Comparison of ENCODE assay signal across 11 mouse cellular contexts in genomic region chr9:62509617-62510016, GRCm38 (mm10). TPM values are rescaled to one million over a fixed set of nuclear protein-coding genes. Genes with fewer than 3 reads are reported as not detected.
DNase-seq lines count a peak whose midpoint lies in the region; ATAC-seq and TF ChIP-seq lines count a peak whose summit lies in the region.
"Had no signal": no experiment of that assay in that cellular context is flagged by ENCODE, and none has a peak within 500 bp of the region (broad histone marks: within the 10 kb centered on the region; RNA-seq: fewer than 3 reads in every experiment).

No protein-coding gene starts in this region.

- peaks cover 16 to 60% of the 10 kb centered on the region in 2 experiments for H3K4me1 ChIP-seq in CH12.LX (ENCODE audit: control insufficient read depth in 1 of 2, insufficient read depth in 2 of 2)
- H3K4me1 ChIP-seq in hindbrain, embryonic 14.5 days (replicated peaks; ENCODE audit: control insufficient read depth, insufficient read depth, low read length): peaks cover 35% of the 10 kb centered on the region
- H3K4me1 ChIP-seq in midbrain, embryonic 16.5 days (ENCODE audit: control insufficient read depth, insufficient read depth, low read length): peaks cover 27% of the 10 kb centered on the region
- H3K4me1 ChIP-seq: liver, embryonic 15.5 days had no signal

- H3K79me2 ChIP-seq in CH12.LX (replicated peaks; ENCODE audit: control insufficient read depth, extremely low read depth, insufficient read depth, poor library complexity, severe bottlenecking): no peaks in the 10 kb centered on the region

- TF ChIP-seq POLR2A in CH12.LX (IDR thresholded peaks at IDR 0.05; ENCODE audit: low read depth, low read length): 0 out of 2 replicates have a peak, but pooled peaks have one; percentile 18

- H3K27me3 ChIP-seq in CH12.LX (replicated peaks): no peaks in the 10 kb centered on the region
- no peaks in the 10 kb centered on the region for H3K27me3 ChIP-seq in hindbrain, embryonic 14.5 days (ENCODE audit: control insufficient read depth, insufficient read depth, low read length)
- no peaks in the 10 kb centered on the region for H3K27me3 ChIP-seq in midbrain, embryonic 16.5 days (ENCODE audit: control insufficient read depth, insufficient read depth, low read depth, low read length)
- H3K27me3 ChIP-seq: liver, embryonic 15.5 days had no signal

- TF ChIP-seq RAD21 in CH12.LX (IDR thresholded peaks at IDR 0.05; ENCODE audit: low read depth, low read length): peak; percentile 18

- dilution Hi-C loops in CH12.LX (cut with MboI; ENCODE audit: extremely low pct_ligation_motif_present, extremely low pct_unique_long_range_greater_than_20kb, low sequenced_read_pairs): no loop called here

- 0 out of 2 replicates have a peak overlapping the region, but pooled peaks have one; percentile 27 for H3K9ac ChIP-seq in CH12.LX (ENCODE audit: insufficient read depth, low read depth)
- H3K9ac ChIP-seq in hindbrain, embryonic 14.5 days: no peak overlapping the region
- H3K9ac ChIP-seq in midbrain, embryonic 16.5 days (ENCODE audit: low read depth, low read length): no peak overlapping the region
- H3K9ac ChIP-seq: liver, embryonic 15.5 days had no signal

- 88% methylated on average over 6 of the region's 6 CpGs for WGBS in hindbrain, embryonic 14.5 days
- 81% methylated on average over 6 of the region's 6 CpGs for WGBS in midbrain, embryonic 16.5 days

- ATAC-seq in hindbrain, embryonic 14.5 days (ENCODE audit: low FRiP score): no peak
- no peak for ATAC-seq in midbrain, embryonic 16.5 days
- ATAC-seq in monocyte, adult 5-6 weeks (replicated peaks; ENCODE audit: insufficient number of reproducible peaks, low FRiP score, low TSS enrichment, poor library complexity, severe bottlenecking): no peak

- H3K4me3 ChIP-seq in CH12.LX (replicated peaks in 1 of 3; ENCODE audit: low read depth in 2 of 3, low read length in 2 of 3, poor library complexity in 1 of 3): peak overlapping the region in 1 of 3 experiments; percentile 40
- no peak overlapping the region for H3K4me3 ChIP-seq in hindbrain, embryonic 14.5 days (replicated peaks; ENCODE audit: low read length)
- H3K4me3 ChIP-seq in midbrain, embryonic 16.5 days (ENCODE audit: low read depth, low read length): no peak overlapping the region
- H3K4me3 ChIP-seq: heart, embryonic 10.5 days; liver, embryonic 15.5 days had no signal

- H3K9me3 ChIP-seq in CH12.LX (replicated peaks; ENCODE audit: low read length): no peaks in the 10 kb centered on the region
- H3K9me3 ChIP-seq in hindbrain, embryonic 14.5 days (ENCODE audit: control insufficient read depth, low read length): no peaks in the 10 kb centered on the region
- no peaks in the 10 kb centered on the region for H3K9me3 ChIP-seq in midbrain, embryonic 16.5 days (replicated peaks; ENCODE audit: control insufficient read depth, low read length, poor library complexity, severe bottlenecking)
- H3K9me3 ChIP-seq: heart, embryonic 10.5 days; liver, embryonic 15.5 days had no signal

- no peaks in the 10 kb centered on the region for H3K36me3 ChIP-seq in CH12.LX (replicated peaks in 1 of 2; ENCODE audit: control insufficient read depth in 1 of 2, insufficient read depth in 1 of 2, low read length in 1 of 2)
- no peaks in the 10 kb centered on the region for H3K36me3 ChIP-seq in hindbrain, embryonic 14.5 days (replicated peaks; ENCODE audit: control insufficient read depth, insufficient read depth)
- no peaks in the 10 kb centered on the region for H3K36me3 ChIP-seq in midbrain, embryonic 16.5 days (ENCODE audit: control insufficient read depth, insufficient read depth, low read length)
- H3K36me3 ChIP-seq: heart, embryonic 10.5 days; liver, embryonic 15.5 days had no signal

- peak; percentile 86 for TF ChIP-seq EP300 in CH12.LX (IDR thresholded peaks at IDR 0.05; ENCODE audit: low read length)

- no peak overlapping the region for H3K27ac ChIP-seq in CH12.LX (ENCODE audit: insufficient read depth, low read depth)
- peak overlapping the region; percentile 53 for H3K27ac ChIP-seq in hindbrain, embryonic 14.5 days
- peak overlapping the region; percentile 53 for H3K27ac ChIP-seq in midbrain, embryonic 16.5 days (ENCODE audit: low read length)
- H3K27ac ChIP-seq: heart, embryonic 10.5 days; kidney, postnatal 0 days; liver, embryonic 15.5 days had no signal

- DNase-seq in A20 (ENCODE audit: low read depth, low spot score) (peak; percentile 88), CH12.LX (ENCODE audit: extremely low read depth) (peak; percentile 77)
- DNase-seq in hindbrain, embryonic 14.5 days (ENCODE audit: low spot score): no peak
- no peak for DNase-seq in gastrocnemius, postnatal 25 days
- DNase-seq in ovary, postnatal 14 days (ENCODE audit: low spot score): no peak
- DNase-seq: adrenal gland, adult 2 months had no signal

- peak in 1 of 2 experiments; percentile 13; a peak in 1 of 4 replicates for TF ChIP-seq CTCF in CH12.LX (conservative IDR thresholded peaks at IDR 0.05 in 1 of 2, IDR thresholded peaks at IDR 0.05 in 1 of 2; ENCODE audit: low read depth in 2 of 2, low read length in 2 of 2)

- H3K4me2 ChIP-seq in CH12.LX (ENCODE audit: insufficient read depth, low read depth, poor library complexity, severe bottlenecking): peak overlapping the region; percentile 69
- no peak overlapping the region for H3K4me2 ChIP-seq in hindbrain, embryonic 14.5 days (replicated peaks)
- H3K4me2 ChIP-seq in midbrain, embryonic 16.5 days (ENCODE audit: low read length): no peak overlapping the region
- H3K4me2 ChIP-seq: liver, embryonic 15.5 days had no signal

- in situ Hi-C loops in CH12.LX (cut with MboI; ENCODE audit: low pct_ligation_motif_present, low pct_unique_long_range_greater_than_20kb, low sequenced_read_pairs): no loop called here

TF ChIP-seq in CH12.LX, 34 proteins besides CTCF, POLR2A, EP300 and RAD21:
- TF ChIP-seq TCF12 (IDR thresholded peaks at IDR 0.05; ENCODE audit: low read depth, low read length): peak; percentile 49; the same call in 1 of the 2 replicates
- TF ChIP-seq BHLHE40 (IDR thresholded peaks at IDR 0.05; ENCODE audit: low read depth, low read length): peak; percentile 44; the same call in 1 of the 2 replicates
- no peak for TF ChIP-seq POLR2AphosphoS2 (IDR thresholded peaks at IDR 0.05; ENCODE audit: low read depth, low read length)
- TF ChIP-seq SMC3 (IDR thresholded peaks at IDR 0.05; ENCODE audit: low read depth, low read length): 0 out of 2 replicates have a peak, but pooled peaks have one; percentile 16
- no peak for TF ChIP-seq JUND (conservative IDR thresholded peaks at IDR 0.05; ENCODE audit: low read depth, low read length)
- no peak for TF ChIP-seq NRF1 (IDR thresholded peaks at IDR 0.05; ENCODE audit: low read depth, low read length)
- no peak for TF ChIP-seq JUN (IDR thresholded peaks at IDR 0.05; ENCODE audit: insufficient read depth, low read depth, low read length)
- no peak for TF ChIP-seq MXI1 (IDR thresholded peaks at IDR 0.05; ENCODE audit: low read depth, low read length)
- 0 out of 2 replicates have a peak, but pooled peaks have one; percentile 36 for TF ChIP-seq RCOR1 (conservative IDR thresholded peaks at IDR 0.05; ENCODE audit: low read depth, low read length)
- no peak for TF ChIP-seq MAX (IDR thresholded peaks at IDR 0.05; ENCODE audit: low read length)
- peak; percentile 86 for TF ChIP-seq IRF4 (IDR thresholded peaks at IDR 0.05; ENCODE audit: low read depth, low read length)
- TF ChIP-seq TBP (conservative IDR thresholded peaks at IDR 0.05; ENCODE audit: low read depth, low read length): peak; percentile 84
- no peak for TF ChIP-seq MAZ (IDR thresholded peaks at IDR 0.05; ENCODE audit: low read depth, low read length)
- no peak for TF ChIP-seq SIN3A (IDR thresholded peaks at IDR 0.05; ENCODE audit: low read length)
- TF ChIP-seq MAFK (IDR thresholded peaks at IDR 0.05; ENCODE audit: insufficient replicate concordance, low read length): peak; percentile 56; the same call in 1 of the 2 replicates
- TF ChIP-seq HCFC1 (IDR thresholded peaks at IDR 0.05; ENCODE audit: low read depth, low read length): 0 out of 2 replicates have a peak, but pooled peaks have one; percentile 19
- TF ChIP-seq MEF2A (IDR thresholded peaks at IDR 0.05; ENCODE audit: borderline replicate concordance, low read depth, low read length): no peak; the same call in 1 of the 2 replicates
- peak; percentile 66; the same call in 1 of the 2 replicates for TF ChIP-seq ELF1 (IDR thresholded peaks at IDR 0.05; ENCODE audit: low read depth, low read length)
- TF ChIP-seq ETS1 (conservative IDR thresholded peaks at IDR 0.05; ENCODE audit: low read depth, low read length): 0 out of 2 replicates have a peak, but pooled peaks have one; percentile 39
TF ChIP-seq in CH12.LX: peak in this region for 10.

RNA-seq across cellular contexts. Expression of gene Coro2b, which starts 27.2 kb away (rescaled TPM):
- total RNA-seq in CH12.LX (2012; rRNA removed): 0.76 and 0.85 TPM in 2 replicates
- 0.42 and 0.77 TPM in 2 replicates for total RNA-seq in CH12.LX (2014; rRNA removed)
- polyA plus RNA-seq in CH12.LX (2012; ENCODE audit: insufficient read length, low read depth): 3.1 and 3.2 TPM in 2 replicates
- 35.8 and 38.5 TPM in 2 replicates for polyA plus RNA-seq in hindbrain, embryonic 14.5 days (2014; fragmentation: Nextera tagmentation; extraction: Ambion mirVana)
- 32.0 and 33.4 TPM in 2 replicates for polyA plus RNA-seq in midbrain, embryonic 16.5 days (2015; fragmentation: Nextera tagmentation; extraction: Ambion mirVana)
- 1 to 10 TPM; 5.1 to 6.5 TPM for total RNA-seq in gastrocnemius, postnatal 25 days (2021)
- 0.49 TPM in 1 of 3 replicates, not detected in the others for total RNA-seq in monocyte, adult 5-6 weeks (2017)

Comparison
In these comparisons a context has a peak if more than half of its experiments do, and no peak if none do; other contexts are left out.
1. DNase-seq: peak in A20 (single experiment) and CH12.LX (single experiment); none in hindbrain, embryonic 14.5 days (single experiment), gastrocnemius, postnatal 25 days (single experiment) and ovary, postnatal 14 days (single experiment).